Mouse (Mus musculus): ENCODE measurements around the gene Tm9sf3. TPM values are rescaled to one million over a fixed set of nuclear protein-coding genes. Genes with fewer than 3 reads are reported as not detected.
A peak's percentile ranks its signal among the peaks of the same experiment; 100 is the strongest.

Tm9sf3 gene
- polyA plus RNA-seq, 1 experiment from 2014 or later, result 105 TPM

GRCm38 (mm10) chr19:41282718-41283117 lies 18.9 kb upstream of the Tm9sf3 start:
- no peaks in the 10 kb centered on the region for H3K36me3 ChIP-seq
- no peak overlapping the region for H3K9ac ChIP-seq
- no peak for ATAC-seq (ENCODE audit: low read depth)
- WGBS, result 90% methylated on average over 5 of the region's 5 CpGs
- 0 out of 2 replicates have a peak, but pooled peaks cover 2% of the 10 kb centered on the region for H3K27me3 ChIP-seq
- H3K27ac ChIP-seq (replicated peaks), result no peak overlapping the region
- no peaks in the 10 kb centered on the region for H3K9me3 ChIP-seq
- peaks cover 13% of the 10 kb centered on the region for H3K4me1 ChIP-seq (replicated peaks)
- no peak overlapping the region for H3K4me3 ChIP-seq
- no peak overlapping the region for H3K4me2 ChIP-seq

DNA sequence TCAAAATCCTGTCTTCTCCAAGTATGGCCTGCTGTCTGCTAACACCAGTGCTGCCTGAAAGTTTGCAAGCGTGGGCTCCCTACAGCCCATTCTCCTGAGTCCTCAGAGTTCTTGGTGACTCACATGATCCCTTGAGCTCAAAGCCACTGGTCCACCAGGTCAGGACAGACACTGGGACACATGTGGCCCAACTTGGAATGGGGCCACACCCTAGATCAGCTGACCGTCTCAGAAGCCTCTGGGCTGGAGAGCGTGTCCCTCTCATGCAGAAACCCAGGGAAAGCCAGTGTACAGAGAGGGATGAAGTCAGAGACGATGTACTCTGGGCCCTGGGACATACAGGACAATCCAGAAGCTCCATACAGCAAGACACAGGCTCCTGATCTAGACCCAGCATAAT lies 18.4 kb upstream of the Tm9sf3 start:
- H3K9me3 ChIP-seq, result no peaks in the 10 kb centered on the region
- 87% methylated on average over 4 of the region's 4 CpGs for WGBS
- H3K9ac ChIP-seq, result no peak overlapping the region
- no peak for ATAC-seq (ENCODE audit: low read depth)
- H3K27ac ChIP-seq (replicated peaks), result no peak overlapping the region
- H3K36me3 ChIP-seq, result no peaks in the 10 kb centered on the region
- peaks cover 13% of the 10 kb centered on the region for H3K4me1 ChIP-seq (replicated peaks)
- H3K4me2 ChIP-seq, result no peak overlapping the region
- 0 out of 2 replicates have a peak, but pooled peaks cover 2% of the 10 kb centered on the region for H3K27me3 ChIP-seq
- no peak overlapping the region for H3K4me3 ChIP-seq

DNA sequence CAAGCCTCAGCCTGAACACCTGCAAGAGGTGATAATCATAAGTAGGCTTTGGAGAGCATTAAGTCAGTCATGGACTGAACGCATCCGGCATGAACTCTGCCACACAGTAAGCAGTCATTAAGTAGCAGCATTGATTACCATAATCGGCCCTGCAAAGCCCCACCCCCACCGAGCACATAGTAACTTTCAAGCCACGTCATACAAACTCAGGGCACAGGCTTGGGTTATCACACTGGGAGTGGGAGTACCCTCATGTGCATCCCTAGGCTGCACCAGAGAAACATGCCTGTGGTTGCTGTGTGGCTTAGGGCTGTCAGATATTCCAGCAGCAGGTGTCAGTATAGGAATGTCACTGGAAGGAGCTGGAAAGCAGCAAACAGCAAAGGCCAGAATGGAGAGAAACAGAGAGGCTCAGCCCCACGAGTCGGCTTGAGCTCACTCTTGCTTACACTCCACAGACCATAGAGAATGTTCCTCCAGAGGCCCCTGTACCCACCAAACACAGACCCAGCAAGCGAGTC lies 16.0 kb upstream of the Tm9sf3 start:
- Histone ChIP-seq H3K4me2 (no peak overlapping the region), H3K9me3 (no peaks in the 10 kb centered on the region), H3K27me3 (0 out of 2 replicates have a peak, but pooled peaks cover 2% of the 10 kb centered on the region), H3K4me1 (replicated peaks) (peaks cover 10% of the 10 kb centered on the region), H3K36me3 (no peaks in the 10 kb centered on the region), H3K4me3 (no peak overlapping the region), H3K9ac (no peak overlapping the region), H3K27ac (replicated peaks) (no peak overlapping the region)
- WGBS, result 65% methylated on average over 8 of the region's 8 CpGs
- ATAC-seq (ENCODE audit: low read depth), result no peak

DNA sequence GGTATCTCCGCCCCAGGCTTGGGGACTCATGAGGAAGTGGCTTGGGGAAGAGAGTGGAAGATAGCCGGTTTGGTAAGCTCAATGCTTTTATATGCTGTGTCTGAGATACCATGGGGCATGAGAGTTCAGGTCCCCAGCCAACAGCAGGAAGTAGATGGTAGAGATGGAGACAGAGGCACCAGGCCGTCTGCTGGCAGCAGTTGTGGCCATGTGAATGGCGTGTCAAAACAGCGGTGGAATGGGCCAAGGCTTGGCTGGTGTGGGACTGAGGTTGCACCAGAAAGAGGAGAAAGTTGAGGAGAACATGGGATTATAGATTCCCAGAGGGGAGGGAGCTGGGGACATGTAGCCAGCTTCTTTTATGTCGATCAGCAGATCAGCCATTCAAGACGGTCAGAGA lies 14.8 kb upstream of the Tm9sf3 start:
- ATAC-seq (ENCODE audit: low read depth), result no peak
- no peak overlapping the region for H3K4me3 ChIP-seq
- no peak overlapping the region for H3K4me2 ChIP-seq
- H3K4me1 ChIP-seq (replicated peaks), result no peaks in the 10 kb centered on the region
- H3K27me3 ChIP-seq, result 0 out of 2 replicates have a peak, but pooled peaks cover 2% of the 10 kb centered on the region
- no peak overlapping the region for H3K9ac ChIP-seq
- H3K9me3 ChIP-seq, result no peaks in the 10 kb centered on the region
- no peaks in the 10 kb centered on the region for H3K36me3 ChIP-seq
- no peak overlapping the region for H3K27ac ChIP-seq (replicated peaks)
- 81% methylated on average over 7 of the region's 7 CpGs for WGBS

DNA sequence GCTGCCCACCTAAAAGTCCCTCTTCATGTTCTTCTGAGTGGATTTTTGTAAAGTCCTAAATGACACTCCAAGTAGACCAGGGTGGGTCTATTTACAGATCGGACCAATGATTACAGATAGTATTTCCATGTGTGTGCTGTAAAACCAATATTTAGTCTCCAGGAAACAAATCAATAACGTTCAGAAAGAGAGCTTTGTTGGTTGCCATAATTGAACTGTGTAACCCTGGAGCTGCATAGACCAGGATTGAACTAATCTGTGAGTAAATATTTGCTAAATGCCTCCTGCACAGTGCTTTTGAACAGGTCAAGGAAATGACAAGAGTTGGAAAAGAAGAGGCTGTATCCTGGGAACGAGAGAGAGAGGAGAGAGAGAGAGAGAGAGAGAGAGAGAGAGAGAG lies 11.8 kb upstream of the Tm9sf3 start:
- WGBS, result 61% methylated on average over 3 of the region's 3 CpGs
- ATAC-seq (ENCODE audit: low read depth), result no peak
- Histone ChIP-seq H3K9me3 (no peaks in the 10 kb centered on the region), H3K27ac (replicated peaks) (no peak overlapping the region), H3K27me3 (0 out of 2 replicates have a peak, but pooled peaks cover 2% of the 10 kb centered on the region), H3K4me3 (no peak overlapping the region), H3K4me1 (replicated peaks) (no peaks in the 10 kb centered on the region), H3K36me3 (no peaks in the 10 kb centered on the region), H3K4me2 (no peak overlapping the region), H3K9ac (no peak overlapping the region)

DNA sequence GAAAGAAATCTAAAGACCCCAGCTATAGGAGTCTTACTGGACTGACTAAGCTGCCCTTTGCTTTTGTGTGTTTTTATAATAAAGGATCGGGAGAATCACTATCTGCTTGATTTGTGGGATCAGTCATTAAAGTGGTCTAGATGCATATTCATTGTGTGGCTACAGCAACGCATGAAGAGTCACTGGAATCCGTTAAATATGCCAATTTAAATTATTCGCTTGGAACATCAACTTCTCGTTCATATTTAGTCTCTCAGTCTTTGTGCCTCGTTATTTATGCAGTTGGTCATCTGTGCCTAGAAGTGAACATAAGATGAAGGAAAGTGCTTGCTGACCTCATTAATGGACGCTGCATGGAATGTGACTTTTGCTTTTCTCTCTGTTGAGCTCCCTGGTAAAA lies 7.1 kb upstream of the Tm9sf3 start:
- H3K4me3 ChIP-seq, result no peak overlapping the region
- no peaks in the 10 kb centered on the region for H3K36me3 ChIP-seq
- no peak overlapping the region for H3K27ac ChIP-seq (replicated peaks)
- no peak overlapping the region for H3K4me2 ChIP-seq
- no peaks in the 10 kb centered on the region; the same call in 1 of the 2 replicates for H3K4me1 ChIP-seq (replicated peaks)
- WGBS, result 65% methylated on average over 7 of the region's 7 CpGs
- no peaks in the 10 kb centered on the region for H3K9me3 ChIP-seq
- no peak for ATAC-seq (ENCODE audit: low read depth)
- H3K27me3 ChIP-seq, result no peaks in the 10 kb centered on the region
- H3K9ac ChIP-seq, result no peak overlapping the region

DNA sequence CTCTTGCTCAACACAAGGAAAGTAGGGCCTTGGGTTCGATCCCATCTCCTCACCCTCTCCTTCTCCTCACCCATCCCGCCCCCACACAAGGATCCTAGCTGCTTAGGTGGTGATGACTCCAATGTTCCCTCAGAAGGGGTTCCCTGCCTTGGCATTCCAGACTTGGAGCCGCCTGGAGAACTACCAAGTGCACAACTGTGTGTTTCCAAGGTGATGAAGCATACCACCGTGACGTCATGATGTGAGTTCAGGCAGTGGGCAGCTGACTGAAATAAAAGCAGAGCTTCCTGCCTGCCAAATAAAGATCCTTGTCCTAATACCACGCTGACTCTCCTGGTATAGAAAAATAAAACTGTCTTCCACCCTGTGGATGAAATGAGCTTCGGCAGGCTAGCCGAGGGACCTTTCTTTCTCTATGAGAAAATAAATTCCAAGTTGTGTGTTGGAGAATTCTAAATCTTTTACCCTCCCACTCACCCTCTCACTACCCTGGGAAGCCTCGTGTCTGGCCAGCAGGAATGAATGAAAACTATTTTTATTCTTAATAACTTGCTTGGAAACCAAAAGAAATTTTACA lies 6.4 kb upstream of the Tm9sf3 start:
- Histone ChIP-seq H3K9ac (no peak overlapping the region), H3K4me3 (no peak overlapping the region), H3K4me2 (no peak overlapping the region), H3K36me3 (no peaks in the 10 kb centered on the region), H3K27me3 (no peaks in the 10 kb centered on the region), H3K27ac (replicated peaks) (no peak overlapping the region), H3K4me1 (replicated peaks) (no peaks in the 10 kb centered on the region; the same call in 1 of the 2 replicates), H3K9me3 (no peaks in the 10 kb centered on the region)
- 60% methylated on average over 9 of the region's 9 CpGs for WGBS
- ATAC-seq (ENCODE audit: low read depth), result no peak

GRCm38 (mm10) chr19:41266251-41266901 lies 2.6 kb upstream of the Tm9sf3 start:
- H3K4me2 ChIP-seq, result no peak overlapping the region
- H3K9me3 ChIP-seq, result no peaks in the 10 kb centered on the region
- no peak for ATAC-seq (ENCODE audit: low read depth)
- H3K9ac ChIP-seq, result no peak overlapping the region
- H3K36me3 ChIP-seq, result no peaks in the 10 kb centered on the region
- H3K27me3 ChIP-seq, result no peaks in the 10 kb centered on the region
- 62% methylated on average over 8 of the region's 8 CpGs for WGBS
- no peak overlapping the region for H3K4me3 ChIP-seq
- H3K4me1 ChIP-seq (replicated peaks), result peaks cover 22% of the 10 kb centered on the region
- H3K27ac ChIP-seq (replicated peaks), result no peak overlapping the region

- Histone ChIP-seq H3K4me2 (peak overlapping the region; percentile 85), H3K27me3 (no peaks in the 10 kb centered on the region), H3K27ac (replicated peaks) (peak overlapping the region; percentile 98), H3K9me3 (no peaks in the 10 kb centered on the region), H3K4me1 (replicated peaks) (peaks cover 40% of the 10 kb centered on the region), H3K36me3 (no peaks in the 10 kb centered on the region), H3K9ac (peak overlapping the region; percentile 97), H3K4me3 (peak overlapping the region; percentile 96)
- 39% methylated on average over 13 of the region's 13 CpGs for WGBS
- no peak for ATAC-seq (ENCODE audit: low read depth)
These were observed 568 bp upstream of the Tm9sf3 start for GRCm38 (mm10) chr19:41264331-41264799.

GRCm38 (mm10) chr19:41262712-41263629 lies 826 bp downstream of the Tm9sf3 start:
- Histone ChIP-seq H3K4me2 (peak overlapping the region; percentile 85), H3K27ac (replicated peaks) (peak overlapping the region; percentile 98), H3K27me3 (no peaks in the 10 kb centered on the region), H3K4me1 (replicated peaks) (peaks cover 40% of the 10 kb centered on the region), H3K9ac (peak overlapping the region; percentile 97), H3K4me3 (peak overlapping the region; percentile 96), H3K36me3 (no peaks in the 10 kb centered on the region), H3K9me3 (no peaks in the 10 kb centered on the region)
- ATAC-seq (ENCODE audit: low read depth), result peak; percentile 89
- WGBS, result 6% methylated on average over 51 of the region's 51 CpGs

GRCm38 (mm10) chr19:41260736-41261135 lies 3.1 kb downstream of the Tm9sf3 start:
- ATAC-seq (ENCODE audit: low read depth), result no peak
- 92% methylated on average over 3 of the region's 3 CpGs for WGBS
- H3K4me1 ChIP-seq (replicated peaks), result peaks cover 40% of the 10 kb centered on the region
- H3K4me3 ChIP-seq, result no peak overlapping the region
- H3K27ac ChIP-seq (replicated peaks), result no peak overlapping the region
- no peak overlapping the region for H3K9ac ChIP-seq
- H3K27me3 ChIP-seq, result no peaks in the 10 kb centered on the region
- no peaks in the 10 kb centered on the region for H3K36me3 ChIP-seq
- no peak overlapping the region for H3K4me2 ChIP-seq
- no peaks in the 10 kb centered on the region for H3K9me3 ChIP-seq

DNA sequence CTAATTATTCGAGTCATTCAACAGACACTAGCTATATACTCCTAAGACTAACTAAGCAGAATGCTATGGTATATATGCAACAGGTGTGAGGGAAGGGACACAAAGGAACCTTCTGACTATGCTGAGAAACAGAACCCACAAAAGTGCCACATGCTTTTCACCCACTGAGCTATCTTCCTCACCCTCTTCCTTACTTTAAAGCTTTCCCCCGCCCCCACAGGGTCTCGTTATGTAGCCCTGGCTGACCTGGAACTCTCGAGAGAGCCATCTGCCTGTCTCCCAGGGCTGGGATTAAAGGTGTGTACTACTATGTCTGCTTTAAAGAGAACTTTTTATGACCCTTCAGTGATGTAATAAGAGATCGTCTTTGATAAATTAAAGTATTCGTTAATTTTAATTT lies 4.5 kb downstream of the Tm9sf3 start:
- Histone ChIP-seq H3K27ac (replicated peaks) (no peak overlapping the region), H3K4me1 (replicated peaks) (peaks cover 32% of the 10 kb centered on the region), H3K9ac (no peak overlapping the region), H3K27me3 (no peaks in the 10 kb centered on the region), H3K9me3 (no peaks in the 10 kb centered on the region), H3K36me3 (no peaks in the 10 kb centered on the region), H3K4me3 (no peak overlapping the region), H3K4me2 (no peak overlapping the region)
- WGBS, result 86% methylated on average over 6 of the region's 6 CpGs
- ATAC-seq (ENCODE audit: low read depth), result no peak

Measured in neural tube, embryonic 13.5 days (tissue).